Mouse (Mus musculus) left cerebral cortex, adult 11 months (tissue): ENCODE measurements around the gene Commd9.

Experiments
- DNase-seq: peaks from one replicate; pipeline ENCODE4 v3.0.0; 2022; ENCODE audit warnings: low spot score

Gene Commd9

GRCm38 (mm10) chr2:101909326-101910080, 23.5 kb downstream of the Commd9 start:
- no peak for DNase-seq

- DNase-seq, result no peak
These were observed 32.5 kb downstream of the Commd9 start for GRCm38 (mm10) chr2:101918518-101918917.

GRCm38 (mm10) chr2:101920136-101920554, 34.1 kb downstream of the Commd9 start:
- no peak for DNase-seq

GRCm38 (mm10) chr2:101922302-101922701, 36.3 kb downstream of the Commd9 start:
- DNase-seq, result no peak

GRCm38 (mm10) chr2:101923181-101923580, 37.1 kb downstream of the Commd9 start:
- DNase-seq, result no peak

- no peak for DNase-seq
These were observed 39.1 kb downstream of the Commd9 start for GRCm38 (mm10) chr2:101925183-101925582.

- no peak for DNase-seq
These were observed 39.6 kb downstream of the Commd9 start for GRCm38 (mm10) chr2:101925591-101926188.

- DNase-seq, result no peak
These were observed 46.3 kb downstream of the Commd9 start for GRCm38 (mm10) chr2:101932169-101932936.

GRCm38 (mm10) chr2:101933301-101933700, 47.3 kb downstream of the Commd9 start:
- no peak for DNase-seq

GRCm38 (mm10) chr2:101935006-101935405, 49.0 kb downstream of the Commd9 start:
- DNase-seq, result no peak

GRCm38 (mm10) chr2:101950716-101951520, 64.9 kb downstream of the Commd9 start:
- no peak for DNase-seq
